Mouse (Mus musculus): ENCODE results near the gene Gm17324. TPM values are rescaled to one million over a fixed set of nuclear protein-coding genes. Genes with fewer than 3 reads are reported as not detected.

Gene Gm17324
- polyA plus RNA-seq, 1 experiment: not detected

DNA sequence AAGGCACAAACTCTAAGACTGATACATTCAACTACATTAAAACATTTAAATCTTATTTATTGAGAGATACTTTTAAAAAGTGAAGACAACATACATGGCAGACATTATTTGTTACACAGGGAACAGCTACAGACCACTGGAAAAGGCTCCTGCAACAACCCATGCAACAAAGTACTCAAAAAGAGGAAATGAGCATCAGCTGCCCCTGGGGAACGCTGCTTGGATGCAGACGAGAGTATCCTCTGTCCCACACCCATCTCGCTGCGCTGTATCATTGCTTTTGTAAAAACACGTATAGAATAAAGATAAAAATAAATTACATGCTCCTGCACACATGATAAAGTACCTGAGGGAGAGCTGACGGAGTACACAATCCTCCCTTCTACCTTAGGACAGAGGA is 18.1 kb downstream of the Gm17324 start:
- Histone ChIP-seq H3ac (ENCODE audit: control insufficient read depth, insufficient read length, low read depth) (no peak overlapping the region), H3K79me3 (ENCODE audit: low read depth) (no peaks in the 10 kb centered on the region), H3K4me3 (ENCODE audit: insufficient read depth, poor library complexity, severe bottlenecking) (no peak overlapping the region), H3K27me3 (ENCODE audit: control insufficient read depth, insufficient read depth, insufficient read length) (no peaks in the 10 kb centered on the region), H3K79me2 (ENCODE audit: control insufficient read depth, insufficient read depth) (no peaks in the 10 kb centered on the region), H3K36me3 (ENCODE audit: control insufficient read depth, insufficient read depth) (peaks cover 5% of the 10 kb centered on the region)
- TF ChIP-seq FOSL1 (IDR thresholded peaks at IDR 0.05; ENCODE audit: insufficient read depth, low read length, poor library complexity, severe bottlenecking) (no peak), CTCF (IDR thresholded peaks at IDR 0.05; ENCODE audit: control insufficient read depth, insufficient read depth, insufficient read length) (no peak), USF1 (IDR thresholded peaks at IDR 0.05; ENCODE audit: low read depth) (no peak), CEBPB (IDR thresholded peaks at IDR 0.05; ENCODE audit: low read depth) (no peak), MYOG (IDR thresholded peaks at IDR 0.05; ENCODE audit: control insufficient read depth, extremely low read depth, insufficient read length) (no peak)

DNA sequence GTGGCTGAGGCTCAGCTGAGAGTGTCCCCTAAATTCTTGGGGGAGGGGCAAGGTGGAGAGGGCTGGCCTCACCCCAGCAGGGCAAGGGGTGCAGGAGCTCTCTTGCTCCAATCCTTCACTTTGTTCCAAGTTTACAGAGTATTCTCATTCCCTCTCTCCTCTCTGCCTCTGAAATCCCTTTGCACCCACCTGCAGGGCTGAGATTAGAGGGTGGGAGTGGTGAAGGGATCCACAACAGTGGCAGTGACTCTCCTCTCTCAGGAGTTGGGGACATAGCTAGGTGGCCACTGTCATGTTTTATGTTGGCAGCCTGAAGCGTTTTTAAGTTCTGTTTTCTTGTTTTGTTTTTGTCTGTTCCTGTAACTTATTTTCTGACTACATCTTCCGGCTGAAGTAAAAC is 19.0 kb downstream of the Gm17324 start:
- H3K36me3 ChIP-seq (ENCODE audit: control insufficient read depth, insufficient read depth): no peaks in the 10 kb centered on the region
- H3ac ChIP-seq (ENCODE audit: control insufficient read depth, insufficient read length, low read depth): no peak overlapping the region
- no peak for TF ChIP-seq MAX (IDR thresholded peaks at IDR 0.05)
- no peak overlapping the region for H3K4me3 ChIP-seq (ENCODE audit: insufficient read depth, poor library complexity, severe bottlenecking)
- no peaks in the 10 kb centered on the region for H3K27me3 ChIP-seq (ENCODE audit: control insufficient read depth, insufficient read depth, insufficient read length)
- no peaks in the 10 kb centered on the region for H3K79me2 ChIP-seq (ENCODE audit: control insufficient read depth, insufficient read depth)
- H3K79me3 ChIP-seq (ENCODE audit: low read depth): no peaks in the 10 kb centered on the region

DNA sequence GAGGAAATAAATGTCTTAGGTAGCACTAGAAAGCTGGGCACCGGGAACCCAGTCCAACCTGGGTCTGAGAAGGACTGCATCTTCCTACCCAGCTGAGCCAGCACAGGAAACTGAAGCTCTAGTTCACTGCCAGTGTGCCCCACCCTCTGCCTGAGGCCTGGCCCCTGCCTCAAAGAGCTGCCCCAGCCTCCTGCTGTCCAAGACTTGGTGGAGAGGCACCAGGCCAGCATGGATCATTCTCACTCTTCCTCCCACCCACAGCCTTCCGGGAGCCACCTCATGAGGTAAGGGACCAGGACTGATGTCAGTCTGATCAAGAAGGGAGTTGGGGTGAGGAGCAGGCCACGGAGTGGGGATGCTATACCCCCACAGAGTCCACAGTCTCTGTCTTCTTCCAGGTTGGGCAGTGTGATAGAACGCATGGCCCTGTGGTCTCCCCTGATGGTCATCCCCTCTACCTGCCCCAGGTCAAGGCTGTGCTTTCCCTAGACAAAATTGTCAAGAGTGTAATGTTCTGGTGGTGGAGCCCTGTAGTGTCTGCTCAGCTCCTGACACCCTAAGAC is 19.6 kb downstream of the Gm17324 start:
- H3K79me3 ChIP-seq (ENCODE audit: low read depth): no peaks in the 10 kb centered on the region
- H3K4me3 ChIP-seq (ENCODE audit: insufficient read depth, poor library complexity, severe bottlenecking): no peak overlapping the region
- H3ac ChIP-seq (ENCODE audit: control insufficient read depth, insufficient read length, low read depth): no peak overlapping the region
- no peaks in the 10 kb centered on the region for H3K79me2 ChIP-seq (ENCODE audit: control insufficient read depth, insufficient read depth)
- H3K27me3 ChIP-seq (ENCODE audit: control insufficient read depth, insufficient read depth, insufficient read length): no peaks in the 10 kb centered on the region
- TF ChIP-seq MYOD1 (IDR thresholded peaks at IDR 0.05; ENCODE audit: control insufficient read depth, insufficient read length, low read depth) (no peak), FOSL1 (IDR thresholded peaks at IDR 0.05; ENCODE audit: insufficient read depth, low read length, poor library complexity, severe bottlenecking) (no peak), CTCF (IDR thresholded peaks at IDR 0.05; ENCODE audit: control insufficient read depth, insufficient read depth, insufficient read length) (no peak), MYOG (IDR thresholded peaks at IDR 0.05; ENCODE audit: control insufficient read depth, extremely low read depth, insufficient read length) (no peak), MAX (IDR thresholded peaks at IDR 0.05) (no peak), USF1 (IDR thresholded peaks at IDR 0.05; ENCODE audit: low read depth) (no peak), CEBPB (IDR thresholded peaks at IDR 0.05; ENCODE audit: low read depth) (no peak)
- H3K36me3 ChIP-seq (ENCODE audit: control insufficient read depth, insufficient read depth): no peaks in the 10 kb centered on the region

DNA sequence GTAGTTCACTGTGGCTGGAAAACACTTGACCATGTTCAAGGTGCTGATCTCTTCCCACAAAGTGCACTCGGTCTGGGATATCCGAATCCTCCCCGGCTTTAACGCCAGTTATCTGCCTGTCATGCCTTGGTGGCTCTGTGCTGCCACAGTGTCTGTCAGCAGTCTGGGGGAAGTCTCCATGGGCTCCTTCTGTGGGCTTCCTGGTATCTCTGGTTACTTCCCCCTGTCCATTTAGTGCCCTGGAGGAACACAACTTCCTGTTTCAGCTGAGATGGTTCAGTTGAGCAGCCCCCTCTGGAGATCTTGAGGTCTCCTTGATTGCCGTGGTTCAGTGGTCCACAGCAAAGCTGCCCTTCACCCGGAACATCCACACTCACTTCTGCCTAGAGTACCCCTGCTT is 20.4 kb downstream of the Gm17324 start:
- no peaks in the 10 kb centered on the region for H3K36me3 ChIP-seq (ENCODE audit: control insufficient read depth, insufficient read depth)
- H3K27me3 ChIP-seq (ENCODE audit: control insufficient read depth, insufficient read depth, insufficient read length): no peaks in the 10 kb centered on the region
- H3K79me2 ChIP-seq (ENCODE audit: control insufficient read depth, insufficient read depth): no peaks in the 10 kb centered on the region
- H3K79me3 ChIP-seq (ENCODE audit: low read depth): no peaks in the 10 kb centered on the region
- no peak overlapping the region for H3K4me3 ChIP-seq (ENCODE audit: insufficient read depth, poor library complexity, severe bottlenecking)
- no peak overlapping the region for H3ac ChIP-seq (ENCODE audit: control insufficient read depth, insufficient read length, low read depth)
- no peak for TF ChIP-seq USF1 (IDR thresholded peaks at IDR 0.05; ENCODE audit: low read depth)
- no peak for TF ChIP-seq MYOG (IDR thresholded peaks at IDR 0.05; ENCODE audit: control insufficient read depth, extremely low read depth, insufficient read length)
- no peak for TF ChIP-seq CTCF (IDR thresholded peaks at IDR 0.05; ENCODE audit: control insufficient read depth, insufficient read depth, insufficient read length)
- no peak for TF ChIP-seq MAX (IDR thresholded peaks at IDR 0.05)
- TF ChIP-seq FOSL1 (IDR thresholded peaks at IDR 0.05; ENCODE audit: insufficient read depth, low read length, poor library complexity, severe bottlenecking): no peak
- no peak for TF ChIP-seq MYOD1 (IDR thresholded peaks at IDR 0.05; ENCODE audit: control insufficient read depth, insufficient read length, low read depth)
- no peak for TF ChIP-seq CEBPB (IDR thresholded peaks at IDR 0.05; ENCODE audit: low read depth)

DNA sequence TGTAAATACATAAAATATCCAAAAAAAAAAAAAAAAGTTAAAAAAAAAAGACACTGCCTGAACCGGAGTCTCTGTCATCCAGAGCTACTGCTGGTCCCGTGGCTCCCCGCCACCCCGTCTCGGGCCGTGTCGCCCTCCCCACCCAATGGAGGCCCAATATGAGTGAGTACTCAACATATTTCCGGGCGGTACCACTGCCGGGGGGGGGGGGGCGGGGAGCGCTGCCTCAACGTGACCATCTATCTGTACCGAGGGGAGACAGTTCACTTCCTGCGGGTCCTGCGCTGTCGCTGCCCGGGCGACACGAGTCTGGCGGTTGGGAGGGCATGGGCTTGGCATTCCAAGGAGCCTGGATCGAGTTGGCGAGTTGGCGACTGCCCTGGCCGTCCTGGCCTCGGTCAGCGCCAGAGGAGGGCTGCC is 21.2 kb downstream of the Gm17324 start:
- no peaks in the 10 kb centered on the region for H3K27me3 ChIP-seq (ENCODE audit: control insufficient read depth, insufficient read depth, insufficient read length)
- no peaks in the 10 kb centered on the region for H3K79me3 ChIP-seq (ENCODE audit: low read depth)
- H3ac ChIP-seq (ENCODE audit: control insufficient read depth, insufficient read length, low read depth): no peak overlapping the region
- no peak overlapping the region for H3K4me3 ChIP-seq (ENCODE audit: insufficient read depth, poor library complexity, severe bottlenecking)
- H3K79me2 ChIP-seq (ENCODE audit: control insufficient read depth, insufficient read depth): no peaks in the 10 kb centered on the region
- TF ChIP-seq FOSL1 (IDR thresholded peaks at IDR 0.05; ENCODE audit: insufficient read depth, low read length, poor library complexity, severe bottlenecking): no peak
- TF ChIP-seq MYOD1 (IDR thresholded peaks at IDR 0.05; ENCODE audit: control insufficient read depth, insufficient read length, low read depth): no peak
- no peak for TF ChIP-seq CEBPB (IDR thresholded peaks at IDR 0.05; ENCODE audit: low read depth)
- no peak for TF ChIP-seq MYOG (IDR thresholded peaks at IDR 0.05; ENCODE audit: control insufficient read depth, extremely low read depth, insufficient read length)
- TF ChIP-seq MAX (IDR thresholded peaks at IDR 0.05): no peak
- no peak for TF ChIP-seq USF1 (IDR thresholded peaks at IDR 0.05; ENCODE audit: low read depth)
- TF ChIP-seq CTCF (IDR thresholded peaks at IDR 0.05; ENCODE audit: control insufficient read depth, insufficient read depth, insufficient read length): no peak
- H3K36me3 ChIP-seq (ENCODE audit: control insufficient read depth, insufficient read depth): no peaks in the 10 kb centered on the region

DNA sequence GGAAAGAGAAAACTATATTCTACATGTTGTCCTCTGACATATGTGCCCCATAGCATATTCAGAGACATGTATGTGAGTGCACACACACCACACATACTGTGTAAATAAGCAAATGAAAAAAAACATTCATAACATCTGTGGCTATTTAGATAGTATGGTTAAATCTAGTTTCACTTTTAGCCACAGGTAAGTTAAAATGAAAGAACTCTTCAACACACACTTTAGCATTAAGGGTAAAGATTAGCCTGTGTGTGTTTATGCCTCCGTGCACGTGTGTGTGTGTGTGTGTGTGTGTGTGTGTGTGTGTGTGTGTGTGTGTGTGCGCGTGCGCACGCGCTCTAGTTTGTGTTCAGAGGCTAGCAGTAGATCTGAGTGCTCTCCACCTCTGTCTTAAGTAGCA is 47.0 kb downstream of the Gm17324 start:
- TF ChIP-seq MAX (IDR thresholded peaks at IDR 0.05) (no peak), CTCF (IDR thresholded peaks at IDR 0.05; ENCODE audit: control insufficient read depth, insufficient read depth, insufficient read length) (no peak), MYOG (IDR thresholded peaks at IDR 0.05; ENCODE audit: control insufficient read depth, extremely low read depth, insufficient read length) (no peak), MYOD1 (IDR thresholded peaks at IDR 0.05; ENCODE audit: control insufficient read depth, insufficient read length, low read depth) (no peak), FOSL1 (IDR thresholded peaks at IDR 0.05; ENCODE audit: insufficient read depth, low read length, poor library complexity, severe bottlenecking) (no peak), CEBPB (IDR thresholded peaks at IDR 0.05; ENCODE audit: low read depth) (no peak), USF1 (IDR thresholded peaks at IDR 0.05; ENCODE audit: low read depth) (no peak)

More for the DNA sequence above, 47.0 kb downstream of the Gm17324 start:
- Histone ChIP-seq H3K79me3 (ENCODE audit: low read depth) (no peaks in the 10 kb centered on the region), H3K27me3 (ENCODE audit: control insufficient read depth, insufficient read depth, insufficient read length) (no peaks in the 10 kb centered on the region), H3K36me3 (ENCODE audit: control insufficient read depth, insufficient read depth) (no peaks in the 10 kb centered on the region), H3ac (ENCODE audit: control insufficient read depth, insufficient read length, low read depth) (no peak overlapping the region), H3K4me3 (ENCODE audit: insufficient read depth, poor library complexity, severe bottlenecking) (no peak overlapping the region), H3K79me2 (ENCODE audit: control insufficient read depth, insufficient read depth) (no peaks in the 10 kb centered on the region)
